ENCODE assay signal across 7 mouse cellular contexts in the genomic region with DNA sequence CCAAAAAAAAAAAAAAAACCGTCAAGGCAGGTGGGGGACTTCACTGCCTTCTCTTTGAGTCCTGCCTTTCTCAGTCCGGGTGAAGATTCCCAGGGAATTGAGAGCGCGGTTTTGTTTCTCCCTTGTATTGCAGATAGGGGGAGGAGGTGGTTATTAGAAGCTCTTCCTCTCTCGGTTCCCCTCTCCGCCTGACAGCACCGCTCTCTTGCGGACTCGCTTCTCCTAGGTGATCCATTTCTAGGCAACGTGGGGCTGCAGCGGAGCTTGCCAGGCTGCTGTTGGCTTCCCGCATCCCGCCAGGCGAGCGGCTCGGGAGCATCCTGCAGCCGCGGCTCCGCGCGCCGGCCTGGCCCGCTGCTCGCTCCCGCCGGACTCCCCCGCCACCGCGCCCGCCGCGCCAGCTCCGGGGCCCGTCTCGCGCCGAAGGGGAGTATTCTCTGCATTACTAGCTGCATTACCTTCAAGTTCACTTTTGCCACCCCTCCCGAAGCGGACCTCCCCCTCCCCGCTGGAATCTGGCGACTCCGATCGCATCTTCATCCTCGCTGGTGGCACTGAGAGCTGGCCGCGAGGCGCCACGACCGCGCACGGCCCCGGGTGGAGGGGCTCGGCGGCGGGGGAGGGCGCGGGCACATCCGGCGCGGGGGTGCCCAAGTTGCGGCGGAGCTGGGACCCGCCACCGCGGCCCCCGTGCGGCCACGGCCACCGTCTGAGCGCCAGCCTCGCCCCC. TPM values are rescaled to one million over a fixed set of nuclear protein-coding genes. Genes with fewer than 3 reads are reported as not detected.
DNase-seq lines count a peak whose midpoint lies in the region; ATAC-seq and TF ChIP-seq lines count a peak whose summit lies in the region.

A gene (plus strand): TSS at position 51 of the 730 bp plus-strand sequence.

- in situ Hi-C loops in ES-E14 (cut with MboI; ENCODE audit: low sequenced_read_pairs in 2 of 2, unreplicated experiment in 2 of 2), result no loop called here

- no peaks in the 10 kb centered on the region for H3K9me3 ChIP-seq in ES-E14 (ENCODE audit: control insufficient read depth, insufficient read depth, low read depth, low read length)
- no peaks in the 10 kb centered on the region for H3K9me3 ChIP-seq in embryonic facial prominence, embryonic 15.5 days (replicated peaks)
- H3K9me3 ChIP-seq in hindbrain, embryonic 13.5 days, result no peaks in the 10 kb centered on the region
- no peaks in the 10 kb centered on the region for H3K9me3 ChIP-seq in midbrain, embryonic 16.5 days (replicated peaks; ENCODE audit: control insufficient read depth, low read length, poor library complexity, severe bottlenecking)

- peak within 1 kb of the TSS; percentile 98 for H3K4me2 ChIP-seq in embryonic facial prominence, embryonic 15.5 days (replicated peaks)
- peak within 1 kb of the TSS; percentile 88 for H3K4me2 ChIP-seq in hindbrain, embryonic 13.5 days
- H3K4me2 ChIP-seq in midbrain, embryonic 16.5 days (ENCODE audit: low read length), result peak within 1 kb of the TSS; percentile 81

- no peak within 1 kb of the TSS for H3K27ac ChIP-seq in ES-E14 (ENCODE audit: insufficient read depth, low read depth, low read length, poor library complexity, severe bottlenecking)
- H3K27ac ChIP-seq in embryonic facial prominence, embryonic 15.5 days (replicated peaks), result no peak within 1 kb of the TSS
- peak within 1 kb of the TSS; percentile 89 for H3K27ac ChIP-seq in hindbrain, embryonic 13.5 days
- peak within 1 kb of the TSS; percentile 89 for H3K27ac ChIP-seq in midbrain, embryonic 16.5 days (ENCODE audit: low read length)

- no peaks in the 10 kb centered on the region for H3K36me3 ChIP-seq in ES-E14 (ENCODE audit: control insufficient read depth, insufficient read depth, low read length, poor library complexity, severe bottlenecking)
- no peaks in the 10 kb centered on the region for H3K36me3 ChIP-seq in embryonic facial prominence, embryonic 15.5 days
- H3K36me3 ChIP-seq in hindbrain, embryonic 13.5 days, result no peaks in the 10 kb centered on the region
- no peaks in the 10 kb centered on the region for H3K36me3 ChIP-seq in midbrain, embryonic 16.5 days (ENCODE audit: control insufficient read depth, insufficient read depth, low read length)

- intact Hi-C loops in left cerebral cortex, postnatal 36 days (cut with DNase I), result loop anchor here (10.0 kb wide), 2 partner anchors 681 to 1389 kb away; no protein-coding TSS in a partner anchor

- H3K9ac ChIP-seq in ES-E14 (ENCODE audit: insufficient read depth, low read depth, low read length, poor library complexity, severe bottlenecking), result peak within 1 kb of the TSS; percentile 49
- peak within 1 kb of the TSS; percentile 18; the same call in 1 of the 2 replicates for H3K9ac ChIP-seq in embryonic facial prominence, embryonic 15.5 days
- peak within 1 kb of the TSS; percentile 87 for H3K9ac ChIP-seq in hindbrain, embryonic 13.5 days
- peak within 1 kb of the TSS; percentile 85 for H3K9ac ChIP-seq in midbrain, embryonic 16.5 days (ENCODE audit: low read depth, low read length)

- ATAC-seq in embryonic facial prominence, embryonic 15.5 days (ENCODE audit: insufficient number of reproducible peaks, low FRiP score, low TSS enrichment, low read depth), result peak; percentile 63
- peak; percentile 80 for ATAC-seq in hindbrain, embryonic 13.5 days (ENCODE audit: low FRiP score)
- peak; percentile 81 for ATAC-seq in midbrain, embryonic 16.5 days

- no peaks in the 10 kb centered on the region for H3K4me1 ChIP-seq in ES-E14 (ENCODE audit: control insufficient read depth in 2 of 2, insufficient read depth in 2 of 2, low read length in 2 of 2, poor library complexity in 1 of 2)
- peaks cover 13% of the 10 kb centered on the region for H3K4me1 ChIP-seq in embryonic facial prominence, embryonic 15.5 days
- H3K4me1 ChIP-seq in hindbrain, embryonic 13.5 days (replicated peaks), result peaks cover 22% of the 10 kb centered on the region
- H3K4me1 ChIP-seq in midbrain, embryonic 16.5 days (ENCODE audit: control insufficient read depth, insufficient read depth, low read length), result peaks cover 11% of the 10 kb centered on the region

- peaks cover 37% of the 10 kb centered on the region for H3K27me3 ChIP-seq in embryonic facial prominence, embryonic 15.5 days
- H3K27me3 ChIP-seq in hindbrain, embryonic 13.5 days, result no peaks in the 10 kb centered on the region
- no peaks in the 10 kb centered on the region for H3K27me3 ChIP-seq in midbrain, embryonic 16.5 days (ENCODE audit: control insufficient read depth, insufficient read depth, low read depth, low read length)

- DNase-seq in ES-E14 (ENCODE audit: low read depth, low spot score), result no peak
- DNase-seq in adrenal gland, postnatal 25 days, result peak; percentile 17
- DNase-seq in left cerebral cortex, postnatal 36 days (ENCODE audit: low spot score in 2 of 2), result peak; percentile 78 to 82
- no peak for DNase-seq in B cell, adult 2 months

- H3K4me3 ChIP-seq in ES-E14 (ENCODE audit: insufficient read depth in 1 of 2, low read depth in 1 of 2, low read length in 2 of 2, poor library complexity in 1 of 2, severe bottlenecking in 1 of 2), result peak within 1 kb of the TSS; percentile 66 to 70
- H3K4me3 ChIP-seq in embryonic facial prominence, embryonic 15.5 days (replicated peaks), result peak within 1 kb of the TSS; percentile 62
- H3K4me3 ChIP-seq in hindbrain, embryonic 13.5 days, result peak within 1 kb of the TSS; percentile 82
- peak within 1 kb of the TSS; percentile 94 for H3K4me3 ChIP-seq in midbrain, embryonic 16.5 days (ENCODE audit: low read depth, low read length)

- under 1% methylated on average over 64 of the region's 71 CpGs for WGBS in embryonic facial prominence, embryonic 15.5 days
- WGBS in hindbrain, embryonic 13.5 days, result under 1% methylated on average over 63 of the region's 71 CpGs
- WGBS in midbrain, embryonic 16.5 days, result under 1% methylated on average over 67 of the region's 71 CpGs

TF ChIP-seq in ES-E14, 5 proteins besides CTCF, POLR2A, EP300 and RAD21:
- TF ChIP-seq CHD2 (IDR thresholded peaks at IDR 0.05; ENCODE audit: low read depth, low read length) (no peak), HCFC1 (IDR thresholded peaks at IDR 0.05; ENCODE audit: borderline replicate concordance, insufficient read depth, low read length) (no peak), MAFK (IDR thresholded peaks at IDR 0.05; ENCODE audit: insufficient read depth, low read depth, low read length) (no peak), ZC3H11A (IDR thresholded peaks at IDR 0.05; ENCODE audit: borderline replicate concordance, low read depth, low read length) (no peak), ZNF384 (IDR thresholded peaks at IDR 0.05; ENCODE audit: low read depth, low read length) (no peak)

RNA-seq across cellular contexts. Expression of the gene that starts here (rescaled TPM):
- 0.42 and 0.94 TPM in 2 replicates for total RNA-seq in ES-E14 (2012; rRNA removed)
- total RNA-seq in adrenal gland, postnatal 25 days (2021), result 0.06 and 0.57 TPM in 2 replicates
- 2.1 and 2.6 TPM in 2 replicates for polyA plus RNA-seq in embryonic facial prominence, embryonic 15.5 days (2015; fragmentation: Nextera tagmentation; extraction: Ambion mirVana)
- polyA plus RNA-seq in hindbrain, embryonic 13.5 days (2015; fragmentation: Nextera tagmentation; extraction: Ambion mirVana), result 12.2 and 13.4 TPM in 2 replicates
- 10 to 100 TPM; 18.9 to 21.9 TPM for total RNA-seq in left cerebral cortex, postnatal 36 days (2021)
- polyA plus RNA-seq in midbrain, embryonic 16.5 days (2015; fragmentation: Nextera tagmentation; extraction: Ambion mirVana), result 13.6 and 13.8 TPM in 2 replicates

Comparison
In these comparisons a context has a peak if more than half of its experiments do, and no peak if none do; other contexts are left out.
1. RNA of the gene that starts here (total RNA-seq): 18.9 to 21.9 TPM in left cerebral cortex, postnatal 36 days; 0.42 to 0.94 TPM in ES-E14 and 0.06 to 0.57 TPM in adrenal gland, postnatal 25 days; every median in the first group is over 10 times any median in the second.
2. Peak in DNase-seq in adrenal gland, postnatal 25 days; RNA of the gene not detected or under 1 TPM.
3. DNase-seq: peak in left cerebral cortex, postnatal 36 days (2 of 2); none in ES-E14 (single experiment) and B cell, adult 2 months (0 of 2).
4. H3K27ac ChIP-seq: peak in hindbrain, embryonic 13.5 days (single experiment) and midbrain, embryonic 16.5 days (single experiment); none in ES-E14 (single experiment) and embryonic facial prominence, embryonic 15.5 days (single experiment).
5. H3K9ac ChIP-seq: peak in every context shown above with its lines; median percentile 87 in hindbrain, embryonic 13.5 days; 85 in midbrain, embryonic 16.5 days; 49 in ES-E14; 18 in embryonic facial prominence, embryonic 15.5 days.
6. Peak in every context shown above with its lines, with median percentiles within 50 percentile points of each other: H3K4me3 ChIP-seq, ATAC-seq and H3K4me2 ChIP-seq.